Mouse (Mus musculus) ES-E14 (cell line): Measurements from ENCODE around the gene Elfn1.

Source experiments
- CHD2 ChIP-seq: IDR thresholded peaks from 2 replicates; pipeline ENCODE4 v1.6.1; 2014; ENCODE audit warnings: mild to moderate bottlenecking, low read depth, low read length, inconsistent platforms
- MAFK ChIP-seq: IDR thresholded peaks from 2 replicates; pipeline ENCODE4 v1.6.1; 2014; ENCODE audit warnings: mild to moderate bottlenecking, low read depth, low read length, inconsistent platforms; ENCODE audit not compliant: insufficient read depth
- ZC3H11A ChIP-seq: IDR thresholded peaks from 2 replicates; pipeline ENCODE4 v1.6.1; 2012; ENCODE audit warnings: low read depth, mild to moderate bottlenecking, inconsistent platforms, low read length, borderline replicate concordance

DNA sequence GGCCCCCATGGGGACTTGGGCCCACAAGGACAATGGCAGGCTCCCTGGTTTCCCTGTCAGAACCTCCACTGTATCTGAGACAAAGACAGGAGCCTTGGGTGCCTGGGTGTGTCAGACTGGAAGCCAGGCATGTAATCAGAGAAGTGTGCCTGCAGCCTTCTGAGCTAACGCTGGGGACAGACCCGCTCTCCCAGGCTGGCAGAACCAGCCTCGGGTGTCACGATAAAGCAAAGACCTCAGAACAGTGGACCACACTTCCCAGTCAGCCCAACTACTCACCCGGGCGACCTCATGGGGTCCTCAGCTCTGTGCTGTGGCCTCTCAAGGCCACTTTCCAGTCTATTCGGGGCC is 14.8 kb upstream of the Elfn1 start:
- TF ChIP-seq ZC3H11A: no peak
- no peak for TF ChIP-seq CHD2
- no peak for TF ChIP-seq MAFK
